Mouse (Mus musculus): ENCODE data around the gene Gal3st3. TPM values are rescaled to one million over a fixed set of nuclear protein-coding genes. Genes with fewer than 3 reads are reported as not detected.
A peak's percentile ranks its signal among the peaks of the same experiment; 100 is the strongest.

The Gal3st3 gene
- polyA plus RNA-seq, 1 experiment from 2014 or later = 14.0 TPM

DNA sequence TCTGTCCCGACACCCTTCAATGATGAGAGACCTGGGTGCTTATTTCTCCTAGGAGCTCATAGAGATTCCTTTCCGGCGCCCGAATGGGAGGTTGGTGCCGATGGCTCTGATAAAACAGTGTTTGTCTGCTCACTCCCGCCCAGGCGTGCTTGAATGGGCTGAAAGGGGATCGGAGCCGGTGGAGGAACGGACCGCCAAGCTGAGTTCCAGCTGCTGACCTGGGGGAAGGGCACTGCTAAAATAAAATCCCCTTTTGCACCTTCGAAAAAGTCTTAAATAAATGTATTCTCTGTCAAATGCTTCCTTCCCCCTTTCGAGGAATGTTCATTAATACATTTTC lies 2.4 kb upstream of the Gal3st3 start:
- peaks cover 12% of the 10 kb centered on the region for H3K4me1 ChIP-seq (replicated peaks; ENCODE audit: control insufficient read depth, insufficient read depth, low read length)
- DNase-seq (ENCODE audit: low spot score) = no peak
- 6% methylated on average over 13 of the region's 13 CpGs for WGBS

DNA sequence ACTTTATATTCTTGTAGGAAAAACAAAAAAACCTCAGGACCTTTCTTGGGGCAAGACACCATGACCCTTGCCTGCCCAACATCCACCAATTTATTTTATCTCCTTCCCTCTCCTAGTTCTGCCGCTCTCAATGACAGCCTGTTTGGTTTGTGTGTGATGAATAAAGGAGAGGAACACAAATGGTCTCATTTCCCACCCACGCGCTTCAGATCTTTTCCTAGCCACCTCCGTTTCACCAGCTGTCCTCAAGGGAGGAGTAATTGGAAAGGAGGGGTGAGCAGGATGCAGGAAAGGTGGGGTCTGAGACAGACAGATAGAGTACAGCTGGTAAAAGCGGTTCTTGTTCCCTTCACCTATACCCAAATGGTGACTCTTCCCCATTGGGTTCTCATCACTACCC lies 1.5 kb upstream of the Gal3st3 start:
- no peak overlapping the region for H3K4me2 ChIP-seq (replicated peaks; ENCODE audit: low read depth, low read length)
- peaks cover 12% of the 10 kb centered on the region for H3K4me1 ChIP-seq (replicated peaks; ENCODE audit: control insufficient read depth, insufficient read depth, low read length)

More for the DNA sequence above, 2.4 kb upstream of the Gal3st3 start:
- Histone ChIP-seq H3K4me2 (replicated peaks; ENCODE audit: low read depth, low read length) (peak overlapping the region; percentile 77), H3K9me3 (ENCODE audit: control insufficient read depth, low read length) (no peaks in the 10 kb centered on the region), H3K9ac (ENCODE audit: low read depth, low read length) (peak overlapping the region; percentile 79), H3K27ac (ENCODE audit: low read depth, low read length) (peak overlapping the region; percentile 76), H3K36me3 (ENCODE audit: control insufficient read depth, insufficient read depth, low read length) (peaks cover 4% of the 10 kb centered on the region), H3K4me3 (ENCODE audit: low read depth, low read length) (peak overlapping the region; percentile 88), H3K27me3 (ENCODE audit: control insufficient read depth, insufficient read depth, low read length) (no peaks in the 10 kb centered on the region)
- peak; percentile 65 for ATAC-seq (ENCODE audit: low FRiP score)

DNA sequence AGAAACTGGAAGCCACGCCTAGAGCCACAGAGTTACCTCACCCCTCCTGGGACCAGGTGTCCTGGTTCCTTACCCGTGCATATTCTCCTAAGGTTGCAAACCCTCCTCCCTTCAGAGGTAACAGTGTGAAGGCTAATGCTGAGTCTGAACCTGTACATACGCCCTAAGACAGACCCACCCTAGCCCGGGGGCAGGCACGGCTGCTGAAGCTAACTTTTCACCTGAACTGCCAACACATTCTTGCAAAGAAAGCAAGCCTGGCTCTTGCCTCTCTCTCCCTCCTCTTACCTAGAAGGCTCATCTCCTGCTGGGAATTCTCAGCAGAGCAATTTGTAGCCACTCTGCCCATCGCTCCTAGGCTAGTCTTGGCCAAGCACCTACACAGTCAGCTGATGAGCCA lies 2.5 kb downstream of the Gal3st3 start:
- H3K27me3 ChIP-seq (ENCODE audit: control insufficient read depth, insufficient read depth, low read length) = no peaks in the 10 kb centered on the region
- 78% methylated on average over 6 of the region's 6 CpGs for WGBS
- H3K4me3 ChIP-seq (ENCODE audit: low read depth, low read length) = no peak overlapping the region
- ATAC-seq (ENCODE audit: low FRiP score) (no peak), DNase-seq (ENCODE audit: low spot score) (no peak)
- no peaks in the 10 kb centered on the region for H3K9me3 ChIP-seq (ENCODE audit: control insufficient read depth, low read length)
- H3K27ac ChIP-seq (ENCODE audit: low read depth, low read length) = no peak overlapping the region
- H3K4me1 ChIP-seq (replicated peaks; ENCODE audit: control insufficient read depth, insufficient read depth, low read length) = peaks cover 5% of the 10 kb centered on the region
- H3K9ac ChIP-seq (ENCODE audit: low read depth, low read length) = no peak overlapping the region
- H3K4me2 ChIP-seq (replicated peaks; ENCODE audit: low read depth, low read length) = no peak overlapping the region
- H3K36me3 ChIP-seq (ENCODE audit: control insufficient read depth, insufficient read depth, low read length) = no peaks in the 10 kb centered on the region

More for the DNA sequence above, 1.5 kb upstream of the Gal3st3 start:
- no peak overlapping the region for H3K4me3 ChIP-seq (ENCODE audit: low read depth, low read length)
- H3K27ac ChIP-seq (ENCODE audit: low read depth, low read length) = no peak overlapping the region
- DNase-seq (ENCODE audit: low spot score) (no peak), ATAC-seq (ENCODE audit: low FRiP score) (no peak)
- H3K9me3 ChIP-seq (ENCODE audit: control insufficient read depth, low read length) = no peaks in the 10 kb centered on the region
- H3K9ac ChIP-seq (ENCODE audit: low read depth, low read length) = no peak overlapping the region
- WGBS = 81% methylated on average over 5 of the region's 5 CpGs
- H3K27me3 ChIP-seq (ENCODE audit: control insufficient read depth, insufficient read depth, low read length) = no peaks in the 10 kb centered on the region
- peaks cover 4% of the 10 kb centered on the region for H3K36me3 ChIP-seq (ENCODE audit: control insufficient read depth, insufficient read depth, low read length)

DNA sequence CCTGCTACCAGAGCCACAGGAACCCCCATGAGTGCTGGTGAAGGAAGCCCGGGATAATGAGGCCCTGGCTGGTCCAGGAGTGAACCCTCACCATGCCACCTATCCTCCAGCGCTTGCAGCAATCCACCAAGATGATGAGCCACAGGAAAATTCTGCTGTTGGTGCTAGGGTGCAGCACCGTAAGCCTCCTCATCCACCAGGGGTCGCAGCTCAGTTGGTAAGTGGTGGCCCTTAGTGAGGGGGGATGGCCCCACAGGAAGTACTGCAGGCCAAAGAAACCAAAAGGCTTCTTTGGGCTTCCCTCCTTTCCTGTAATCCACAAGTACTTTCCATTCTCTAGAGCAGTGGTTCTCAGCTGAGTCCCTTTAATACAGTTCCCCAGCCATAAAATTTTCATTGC lies 4.3 kb downstream of the Gal3st3 start:
- H3K9ac ChIP-seq (ENCODE audit: low read depth, low read length) = no peak overlapping the region
- peaks cover 5% of the 10 kb centered on the region; the same call in 1 of the 2 replicates for H3K9me3 ChIP-seq (ENCODE audit: control insufficient read depth, low read length)
- peaks cover 7% of the 10 kb centered on the region for H3K27me3 ChIP-seq (ENCODE audit: control insufficient read depth, insufficient read depth, low read length)
- DNase-seq (ENCODE audit: low spot score) = peak; percentile 71
- peaks cover 5% of the 10 kb centered on the region for H3K4me1 ChIP-seq (replicated peaks; ENCODE audit: control insufficient read depth, insufficient read depth, low read length)
- H3K36me3 ChIP-seq (ENCODE audit: control insufficient read depth, insufficient read depth, low read length) = peaks cover 9% of the 10 kb centered on the region; the same call in 1 of the 2 replicates
- no peak overlapping the region for H3K4me3 ChIP-seq (ENCODE audit: low read depth, low read length)
- no peak for ATAC-seq (ENCODE audit: low FRiP score)
- WGBS = 18% methylated on average over 4 of the region's 4 CpGs
- no peak overlapping the region for H3K4me2 ChIP-seq (replicated peaks; ENCODE audit: low read depth, low read length)
- H3K27ac ChIP-seq (ENCODE audit: low read depth, low read length) = no peak overlapping the region

DNA sequence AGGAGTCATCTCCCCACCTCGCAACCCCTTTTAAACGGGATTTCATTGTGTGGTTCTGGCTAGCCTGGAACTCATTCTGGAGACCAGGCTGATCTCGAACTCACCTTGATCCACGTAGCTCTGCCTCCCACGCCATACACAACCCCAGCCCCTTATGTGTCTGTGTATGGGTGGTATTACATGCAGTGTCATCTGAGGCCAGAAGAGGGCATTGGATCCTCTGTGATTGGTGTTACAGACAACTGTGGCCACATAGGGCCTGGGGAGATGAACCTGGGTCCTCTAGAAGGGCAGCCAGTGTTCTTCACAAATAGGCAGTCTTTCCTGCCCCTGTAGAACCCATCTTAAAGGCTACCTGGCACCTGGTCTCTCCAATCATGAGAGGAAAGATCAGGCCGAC lies 8.1 kb downstream of the Gal3st3 start:
- peaks cover 12% of the 10 kb centered on the region for H3K27me3 ChIP-seq (ENCODE audit: control insufficient read depth, insufficient read depth, low read length)
- whole genome bisulfite sequencing = 81% methylated on average over 6 of the region's 6 CpGs
- no peak for ATAC-seq (ENCODE audit: low FRiP score)

DNA sequence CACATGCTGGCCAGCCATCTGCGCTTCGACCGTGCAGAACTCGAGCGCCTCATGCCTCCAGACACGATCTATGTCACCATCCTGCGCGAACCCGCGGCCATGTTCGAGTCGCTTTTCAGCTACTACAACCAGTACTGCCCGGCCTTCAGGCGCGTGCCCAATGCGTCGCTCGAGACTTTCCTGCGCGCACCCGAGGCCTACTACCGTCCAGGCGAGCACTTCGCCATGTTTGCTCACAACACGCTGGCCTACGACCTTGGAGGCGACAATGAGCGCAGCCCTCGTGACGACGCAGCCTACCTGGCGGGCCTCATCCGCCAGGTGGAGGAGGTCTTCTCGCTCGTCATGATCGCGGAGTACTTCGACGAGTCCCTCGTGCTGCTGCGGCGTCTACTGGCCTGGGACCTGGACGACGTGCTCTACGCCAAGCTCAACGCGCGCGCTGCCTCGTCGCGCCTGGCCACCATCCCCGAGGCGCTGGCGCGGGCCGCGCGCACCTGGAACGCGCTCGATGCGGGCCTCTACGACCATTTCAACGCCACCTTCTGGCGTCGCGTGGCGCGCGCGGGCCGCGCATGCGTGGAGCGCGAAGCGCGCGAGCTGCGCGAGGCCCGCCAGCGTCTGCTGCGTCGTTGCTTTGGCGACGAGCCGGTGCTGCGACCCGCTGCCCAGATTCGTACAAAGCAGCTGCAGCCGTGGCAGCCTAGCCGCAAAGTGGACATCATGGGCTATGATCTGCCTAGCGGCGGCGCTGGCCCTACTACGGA lies 9.0 kb downstream of the Gal3st3 start:
- ATAC-seq (ENCODE audit: low FRiP score) (no peak), DNase-seq (ENCODE audit: low spot score) (peak; percentile 63)
- Histone ChIP-seq H3K4me2 (replicated peaks; ENCODE audit: low read depth, low read length) (peak overlapping the region; percentile 21), H3K27me3 (ENCODE audit: control insufficient read depth, insufficient read depth, low read length) (peaks cover 12% of the 10 kb centered on the region), H3K27ac (ENCODE audit: low read depth, low read length) (no peak overlapping the region), H3K36me3 (ENCODE audit: control insufficient read depth, insufficient read depth, low read length) (peaks cover 9% of the 10 kb centered on the region; the same call in 1 of the 2 replicates), H3K9ac (ENCODE audit: low read depth, low read length) (peak overlapping the region; percentile 31; the same call in 1 of the 2 replicates), H3K4me3 (ENCODE audit: low read depth, low read length) (peak overlapping the region; percentile 17), H3K4me1 (replicated peaks; ENCODE audit: control insufficient read depth, insufficient read depth, low read length) (no peaks in the 10 kb centered on the region), H3K9me3 (ENCODE audit: control insufficient read depth, low read length) (peaks cover 5% of the 10 kb centered on the region; the same call in 1 of the 2 replicates)
- 42% methylated on average over 98 of the region's 98 CpGs for whole genome bisulfite sequencing

More for the DNA sequence above, 8.1 kb downstream of the Gal3st3 start:
- Histone ChIP-seq H3K4me1 (replicated peaks; ENCODE audit: control insufficient read depth, insufficient read depth, low read length) (no peaks in the 10 kb centered on the region), H3K27ac (ENCODE audit: low read depth, low read length) (no peak overlapping the region), H3K36me3 (ENCODE audit: control insufficient read depth, insufficient read depth, low read length) (peaks cover 9% of the 10 kb centered on the region; the same call in 1 of the 2 replicates), H3K4me2 (replicated peaks; ENCODE audit: low read depth, low read length) (no peak overlapping the region), H3K9ac (ENCODE audit: low read depth, low read length) (no peak overlapping the region), H3K4me3 (ENCODE audit: low read depth, low read length) (no peak overlapping the region; the same call in 1 of the 2 replicates), H3K9me3 (ENCODE audit: control insufficient read depth, low read length) (peaks cover 5% of the 10 kb centered on the region; the same call in 1 of the 2 replicates)
- DNase-seq (ENCODE audit: low spot score) = peak; percentile 19

DNA sequence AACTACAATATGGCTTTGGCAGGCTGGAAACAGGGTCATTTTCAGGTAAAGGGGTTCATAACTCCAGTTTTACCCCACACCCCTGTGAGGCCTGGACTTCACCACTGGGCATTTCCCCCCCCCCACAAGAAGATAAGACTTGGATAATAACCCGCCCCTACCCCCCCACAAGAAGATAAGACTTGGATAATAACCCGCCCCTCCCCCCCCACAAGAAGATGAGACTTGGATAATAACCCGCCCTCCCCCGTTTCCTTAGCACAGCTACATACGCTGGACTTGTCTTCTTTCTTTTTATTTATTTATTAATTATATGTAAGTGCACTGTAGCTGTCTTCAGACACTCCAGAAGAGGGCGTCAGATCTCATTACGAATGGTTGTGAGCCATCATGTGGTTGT lies 10.9 kb downstream of the Gal3st3 start:
- no peak for ATAC-seq (ENCODE audit: low FRiP score)
- Histone ChIP-seq H3K4me1 (replicated peaks; ENCODE audit: control insufficient read depth, insufficient read depth, low read length) (no peaks in the 10 kb centered on the region), H3K4me2 (replicated peaks; ENCODE audit: low read depth, low read length) (no peak overlapping the region), H3K4me3 (ENCODE audit: low read depth, low read length) (no peak overlapping the region), H3K9me3 (ENCODE audit: control insufficient read depth, low read length) (peaks cover 5% of the 10 kb centered on the region; the same call in 1 of the 2 replicates), H3K27ac (ENCODE audit: low read depth, low read length) (no peak overlapping the region), H3K9ac (ENCODE audit: low read depth, low read length) (no peak overlapping the region), H3K36me3 (ENCODE audit: control insufficient read depth, insufficient read depth, low read length) (peaks cover 9% of the 10 kb centered on the region; the same call in 1 of the 2 replicates), H3K27me3 (ENCODE audit: control insufficient read depth, insufficient read depth, low read length) (peaks cover 12% of the 10 kb centered on the region)
- peak; percentile 54 for DNase-seq (ENCODE audit: low spot score)
- 80% methylated on average over 7 of the region's 7 CpGs for WGBS

DNA sequence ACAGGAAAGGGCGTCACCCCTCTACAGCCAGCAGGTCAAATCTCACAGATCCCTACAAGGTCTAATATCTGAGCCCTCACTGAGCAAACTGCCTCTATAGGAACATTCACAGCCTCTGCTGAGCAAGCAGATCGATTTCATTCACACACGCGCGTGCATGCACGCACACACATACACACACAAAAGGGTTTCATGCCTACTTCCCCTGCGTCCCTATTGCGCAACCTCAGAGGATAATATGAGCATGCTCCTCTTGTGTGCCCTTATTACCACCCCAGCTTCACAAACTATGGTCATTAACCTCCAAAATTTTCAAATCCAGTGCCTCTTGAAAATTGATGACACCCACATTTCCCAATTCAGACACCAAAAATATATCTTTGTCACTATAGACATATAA lies 15.1 kb downstream of the Gal3st3 start:
- H3K4me2 ChIP-seq (replicated peaks; ENCODE audit: low read depth, low read length) = no peak overlapping the region

DNA sequence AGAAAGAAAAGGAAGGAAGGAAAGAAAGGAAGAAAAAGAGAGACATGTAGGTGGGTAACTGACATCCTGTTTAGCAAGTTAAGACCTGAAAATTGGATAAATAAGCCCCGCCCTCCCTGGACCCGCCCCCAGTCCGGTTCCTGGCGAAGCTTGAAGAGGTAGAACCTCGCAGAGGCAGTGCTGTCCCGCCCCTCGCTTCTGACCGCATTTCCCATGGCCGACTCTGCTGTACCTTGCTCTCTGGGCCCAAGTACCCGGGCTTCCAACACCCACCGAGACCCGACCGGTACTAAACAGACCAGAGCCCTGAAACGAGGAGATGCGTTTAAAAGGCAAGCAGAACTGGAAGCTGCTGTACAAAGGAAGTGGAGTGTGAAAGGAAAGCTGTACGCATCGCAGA lies 25.7 kb downstream of the Gal3st3 start:
- no peak overlapping the region for H3K4me2 ChIP-seq (replicated peaks; ENCODE audit: low read depth, low read length)
- H3K9me3 ChIP-seq (ENCODE audit: control insufficient read depth, low read length) = no peaks in the 10 kb centered on the region
- no peak overlapping the region for H3K27ac ChIP-seq (ENCODE audit: low read depth, low read length)
- no peaks in the 10 kb centered on the region for H3K27me3 ChIP-seq (ENCODE audit: control insufficient read depth, insufficient read depth, low read length)
- no peak overlapping the region for H3K9ac ChIP-seq (ENCODE audit: low read depth, low read length)
- no peaks in the 10 kb centered on the region for H3K4me1 ChIP-seq (replicated peaks; ENCODE audit: control insufficient read depth, insufficient read depth, low read length)
- DNase-seq (ENCODE audit: low spot score) = no peak
- no peak for ATAC-seq (ENCODE audit: low FRiP score)
- WGBS = 56% methylated on average over 17 of the region's 17 CpGs
- no peaks in the 10 kb centered on the region for H3K36me3 ChIP-seq (ENCODE audit: control insufficient read depth, insufficient read depth, low read length)
- H3K4me3 ChIP-seq (ENCODE audit: low read depth, low read length) = no peak overlapping the region

More for the DNA sequence above, 15.1 kb downstream of the Gal3st3 start:
- ATAC-seq (ENCODE audit: low FRiP score) = no peak
- no peaks in the 10 kb centered on the region for H3K36me3 ChIP-seq (ENCODE audit: control insufficient read depth, insufficient read depth, low read length)
- H3K9me3 ChIP-seq (ENCODE audit: control insufficient read depth, low read length) = peaks cover 3% of the 10 kb centered on the region; the same call in 1 of the 2 replicates
- H3K9ac ChIP-seq (ENCODE audit: low read depth, low read length) = no peak overlapping the region
- no peaks in the 10 kb centered on the region for H3K4me1 ChIP-seq (replicated peaks; ENCODE audit: control insufficient read depth, insufficient read depth, low read length)
- DNase-seq (ENCODE audit: low spot score) = no peak
- no peaks in the 10 kb centered on the region for H3K27me3 ChIP-seq (ENCODE audit: control insufficient read depth, insufficient read depth, low read length)
- H3K4me3 ChIP-seq (ENCODE audit: low read depth, low read length) = no peak overlapping the region
- H3K27ac ChIP-seq (ENCODE audit: low read depth, low read length) = no peak overlapping the region
- WGBS = 91% methylated on average over 8 of the region's 8 CpGs

All from hindbrain, embryonic 11.5 days (tissue).